Mouse (Mus musculus) left cerebral cortex, postnatal 36 days (tissue): ENCODE measurements around the gene Apc2. TPM values are rescaled to one million over a fixed set of nuclear protein-coding genes. Genes with fewer than 3 reads are reported as not detected.
"Not testable (repeated sequence)": the region's sequence is repeated elsewhere in the genome, so short reads cannot be mapped to it uniquely, and the experiment has no call there.

ENCODE experiments used
- DNase-seq, 2 experiments: peaks; one replicate each; pipeline ENCODE4 v3.0.0; 2021 to 2022; ENCODE audit warnings: low spot score in 2 of 2, mixed read lengths in 1 of 2
- intact Hi-C: fragments of 180-260 bp; cut with DNase I; formaldehyde crosslinking; loops from one replicate; pipeline ENCODE4 v1.15.1; 2025
- total RNA-seq, 2 experiments: library from RNA; stranded (reverse); gene quantifications; 2 replicates each; pipeline ENCODE4 v1.2.3; 2021

Apc2 gene
- total RNA-seq = 100 to 1,000 TPM; 105 to 116 TPM

- DNase-seq = peak; percentile 81
- intact Hi-C loops = no loop called here
Measured at GRCm38 (mm10) chr10:80295618-80296425, at the start of gene Apc2. Gene Apc2, plus strand, starts transcription at chr10:80295977.

GRCm38 (mm10) chr10:80247849-80248248 is 47.9 kb upstream of the Apc2 start:
- DNase-seq = no peak
- intact Hi-C loops = no loop called here

- DNase-seq, intact Hi-C loops: not testable (repeated sequence)
Measured at GRCm38 (mm10) chr10:80248437-80248836, 47.3 kb upstream of the Apc2 start.

GRCm38 (mm10) chr10:80248971-80249640 is 46.7 kb upstream of the Apc2 start, which contains the start of gene Ndufs7:
Gene Ndufs7, plus strand, starts transcription at chr10:80249121.
- DNase-seq = peak; percentile 94 to 97
- intact Hi-C loops = no loop called here

- DNase-seq = no peak
- intact Hi-C loops = no loop called here
Measured at GRCm38 (mm10) chr10:80250059-80250458, 45.7 kb upstream of the Apc2 start.

- intact Hi-C loops = no loop called here
- DNase-seq = no peak
Measured at GRCm38 (mm10) chr10:80250573-80250972, 45.2 kb upstream of the Apc2 start.

- intact Hi-C loops = no loop called here
- DNase-seq = no peak
Measured at GRCm38 (mm10) chr10:80252011-80252410, 43.8 kb upstream of the Apc2 start.

- intact Hi-C loops = no loop called here
- DNase-seq = no peak
Measured at GRCm38 (mm10) chr10:80252493-80253274, 43.1 kb upstream of the Apc2 start.

- intact Hi-C loops = no loop called here
- DNase-seq = no peak
Measured at GRCm38 (mm10) chr10:80253551-80253950, 42.2 kb upstream of the Apc2 start.

- intact Hi-C loops = no loop called here
- DNase-seq = no peak
Measured at GRCm38 (mm10) chr10:80254331-80255297, 41.2 kb upstream of the Apc2 start.

- intact Hi-C loops = no loop called here
- no peak for DNase-seq
Measured at GRCm38 (mm10) chr10:80255881-80256535, 39.8 kb upstream of the Apc2 start.

GRCm38 (mm10) chr10:80257936-80258335 is 37.8 kb upstream of the Apc2 start:
- intact Hi-C loops = no loop called here
- DNase-seq = no peak

- intact Hi-C loops = no loop called here
- DNase-seq = no peak
Measured at GRCm38 (mm10) chr10:80258752-80259462, 36.9 kb upstream of the Apc2 start.

- intact Hi-C loops = no loop called here
Measured at GRCm38 (mm10) chr10:80259463-80259805, 36.3 kb upstream of the Apc2 start.

GRCm38 (mm10) chr10:80259861-80260641 is 35.7 kb upstream of the Apc2 start:
- peak; percentile 56 to 62 for DNase-seq
- intact Hi-C loops = no loop called here

More at GRCm38 (mm10) chr10:80259463-80259805, 36.3 kb upstream of the Apc2 start:
- no peak for DNase-seq

GRCm38 (mm10) chr10:80260642-80261584 is 34.9 kb upstream of the Apc2 start, which contains the start of the genes Gamt and Dazap1:
Gene Gamt, minus strand, starts transcription at chr10:80261012.
Gene Dazap1, plus strand, starts transcription at chr10:80261486.
- peak; percentile 89 to 90 for DNase-seq
- intact Hi-C loops = no loop called here
